13 mouse cellular contexts compared by ENCODE assay signal in the genomic region with DNA sequence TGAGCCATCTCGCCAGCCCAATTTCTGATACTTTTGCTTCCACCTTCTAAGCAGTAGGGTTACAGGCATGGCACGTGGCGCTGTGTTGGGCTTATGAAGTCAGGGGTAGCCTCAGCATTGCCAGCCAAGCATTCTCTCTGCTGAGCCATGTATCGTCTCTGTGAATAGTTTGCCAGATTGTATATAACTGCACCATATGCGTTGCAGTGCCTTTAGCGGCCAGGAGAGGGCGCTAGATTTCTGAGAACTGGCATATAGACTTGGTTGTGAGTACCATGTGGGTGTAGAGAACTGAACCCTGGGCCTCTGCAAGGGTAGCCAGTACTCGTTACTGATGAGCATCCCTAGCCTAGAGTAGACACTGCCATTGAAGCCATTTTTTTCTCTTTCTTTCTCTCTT. TPM values are rescaled to one million over a fixed set of nuclear protein-coding genes. Genes with fewer than 3 reads are reported as not detected.
DNase-seq lines count a peak whose midpoint lies in the region; TF ChIP-seq lines count a peak whose summit lies in the region.
"Had no signal": no experiment of that assay in that cellular context is flagged by ENCODE, and none has a peak within 500 bp of the region (broad histone marks: within the 10 kb centered on the region; RNA-seq: fewer than 3 reads in every experiment).

No protein-coding gene starts in this region.

- DNase-seq in layer of hippocampus, adult 2 months (ENCODE audit: low spot score in 2 of 2), result no peak
- DNase-seq in layer of hippocampus, adult 18-20 months (ENCODE audit: low spot score in 2 of 2), result no peak
- peak; percentile 45 for DNase-seq in 3T3-L1 (ENCODE audit: low read depth, low spot score)
- peak; percentile 70 to 73 for DNase-seq in B cell, adult 2 months
- DNase-seq in c-Kit-negative CD71-positive TER-119-positive erythroid progenitor cells, embryonic 14.5 days (ENCODE audit: low read depth, low spot score), result peak; percentile 17
- DNase-seq in frontal cortex, postnatal 10 days (ENCODE audit: low spot score in 2 of 2), result no peak
- DNase-seq in right cerebral cortex, postnatal 14 days, result no peak
- DNase-seq in cerebellum, adult 11 months, result no peak
- DNase-seq: cerebellum, postnatal 25 days had no signal

- H3K4me3 ChIP-seq in layer of hippocampus, adult 2 months, result no peak overlapping the region
- H3K4me3 ChIP-seq: heart, embryonic 12.5 days; kidney, embryonic 15.5 days; limb, embryonic 12.5 days had no signal

- H3K27ac ChIP-seq in layer of hippocampus, adult 2 months, result no peak overlapping the region
- H3K27ac ChIP-seq: kidney, embryonic 15.5 days; limb, embryonic 12.5 days had no signal

- TF ChIP-seq CTCF in layer of hippocampus, adult 2 months (conservative IDR thresholded peaks at IDR 0.05), result peak; percentile 62

RNA-seq across cellular contexts. Expression of a gene that starts 4.1 kb away (rescaled TPM):
- 1 to 10 TPM; 3.4 to 4.4 TPM for total RNA-seq in layer of hippocampus, adult 2 months (2021)
- total RNA-seq in layer of hippocampus, adult 18-20 months (2021), result 1 to 10 TPM; 4.3 to 4.4 TPM

RNA-seq across cellular contexts. Expression of a gene that starts 40.5 kb away (rescaled TPM):
- 10 to 100 TPM; 25.7 to 25.9 TPM for total RNA-seq in layer of hippocampus, adult 2 months (2021)
- 10 to 100 TPM; 24.5 to 24.8 TPM for total RNA-seq in layer of hippocampus, adult 18-20 months (2021)

RNA-seq across cellular contexts. Expression of a gene that starts 40.5 kb away (rescaled TPM):
- 10 to 100 TPM; 48.3 to 51.5 TPM for total RNA-seq in layer of hippocampus, adult 2 months (2021)
- total RNA-seq in layer of hippocampus, adult 18-20 months (2021), result 10 to 100 TPM; 44.0 to 48.4 TPM

RNA-seq across cellular contexts. Expression of a gene that starts 58.1 kb away (rescaled TPM):
- not detected for total RNA-seq in layer of hippocampus, adult 2 months (2021)
- not detected for total RNA-seq in layer of hippocampus, adult 18-20 months (2021)
- total RNA-seq: adrenal gland, adult 18-20 months had no signal

Comparison
In these comparisons a context has a peak if more than half of its experiments do, and no peak if none do; other contexts are left out.
1. DNase-seq: peak in 3T3-L1 (single experiment), B cell, adult 2 months (2 of 2) and c-Kit-negative CD71-positive TER-119-positive erythroid progenitor cells, embryonic 14.5 days (single experiment); none in layer of hippocampus, adult 2 months (0 of 2), layer of hippocampus, adult 18-20 months (0 of 2), frontal cortex, postnatal 10 days (0 of 2), right cerebral cortex, postnatal 14 days (single experiment) and cerebellum, adult 11 months (single experiment).